Mouse (Mus musculus): ENCODE results near the gene Gm3854.
"Not testable (repeated sequence)": the region's sequence is repeated elsewhere in the genome, so short reads cannot be mapped to it uniquely, and the experiment has no call there.

The Gm3854 gene

DNA sequence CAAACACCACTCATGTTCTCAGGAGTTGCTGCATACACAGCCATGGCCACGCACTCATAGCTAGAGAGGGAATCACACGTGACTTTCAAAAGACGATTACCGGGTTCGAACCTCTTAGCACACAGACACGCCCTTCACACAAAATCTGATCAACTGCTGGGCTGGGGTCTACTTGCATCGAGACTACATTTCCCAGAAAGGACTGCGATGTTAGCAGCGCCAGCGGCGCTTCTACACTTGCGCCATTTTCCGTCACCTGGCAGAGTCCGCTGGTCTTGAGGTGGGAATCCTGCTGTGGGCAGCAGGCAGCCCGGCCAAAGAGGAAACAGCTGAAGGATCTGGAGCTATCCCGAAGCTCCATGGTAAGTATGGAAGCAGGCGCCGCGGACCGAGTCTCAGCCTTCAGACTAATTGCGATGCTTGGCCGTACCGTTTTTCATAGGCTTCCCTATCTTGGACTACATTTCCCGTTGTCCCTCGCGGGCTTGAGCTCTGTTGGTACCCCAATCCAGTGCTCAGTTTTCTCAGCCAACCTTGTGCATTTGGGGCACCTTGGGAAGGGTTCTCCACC, at the start of gene Gm3854:
TSS of gene Gm3854 (plus strand) at position 259 of the 571 bp plus-strand sequence.
- peak; percentile 53 for DNase-seq

DNA sequence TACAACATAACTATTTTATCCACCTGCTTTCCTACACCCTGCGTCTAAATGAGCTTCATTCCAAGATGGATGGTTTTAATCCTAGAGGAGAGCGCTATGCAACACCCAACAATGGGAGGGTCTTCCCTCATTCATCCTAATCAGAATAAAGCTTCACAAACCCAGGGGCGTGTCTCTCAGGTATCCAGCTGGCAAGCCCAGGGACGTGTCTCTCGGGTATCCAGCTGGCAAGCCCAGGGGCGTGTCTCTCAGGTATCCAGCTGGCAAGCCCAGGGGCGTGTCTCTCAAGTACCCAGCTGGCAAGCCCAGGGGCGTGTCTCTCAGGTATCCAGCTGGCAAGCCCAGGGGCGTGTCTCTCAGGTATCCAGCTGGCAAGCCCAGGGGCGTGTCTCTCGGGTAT, 42.8 kb upstream of the Gm3854 start:
- not testable (repeated sequence) for DNase-seq

DNA sequence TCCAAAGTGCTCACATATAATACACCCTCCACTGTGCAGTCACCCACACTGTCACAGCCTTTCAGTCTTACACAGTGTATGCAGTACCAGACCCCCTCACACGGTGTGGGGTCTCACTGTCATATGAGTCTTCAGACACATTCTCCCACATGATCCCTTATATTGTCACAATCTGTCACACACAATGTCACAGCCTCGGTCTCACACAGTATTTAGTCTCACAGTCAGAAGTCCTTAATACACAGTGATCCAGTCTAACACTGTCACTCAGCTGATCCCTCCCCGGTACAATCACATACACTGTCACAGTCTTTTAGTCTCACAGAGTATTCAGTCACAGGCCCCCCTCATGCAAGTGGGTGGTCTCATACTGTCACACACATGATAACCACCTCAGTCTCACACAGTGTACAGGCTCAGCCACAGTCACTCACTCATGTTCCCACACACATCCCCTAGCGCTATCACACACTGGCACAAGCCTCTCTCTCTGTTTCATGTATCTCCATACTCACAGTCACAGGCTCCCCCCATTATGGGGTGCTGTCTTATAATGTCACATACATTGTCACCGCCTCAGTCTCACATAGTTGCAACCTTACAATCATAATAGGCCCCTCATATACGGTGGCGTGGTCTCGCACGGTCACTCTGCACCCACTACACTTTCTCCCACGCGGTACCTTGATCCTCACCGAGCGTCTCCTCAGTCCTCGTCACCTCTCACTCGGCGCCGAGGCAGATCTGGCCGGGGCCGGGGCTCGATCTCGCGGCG, 12.9 kb upstream of the Gm3854 start:
- no peak for DNase-seq

GRCm38 (mm10) chr7:6331233-6331956, 12.2 kb upstream of the Gm3854 start, which contains the start of gene Zfp583:
TSS of gene Zfp583 (minus strand) at chr7:6331285.
- peak; percentile 85 for DNase-seq

- DNase-seq, result no peak
Observed at GRCm38 (mm10) chr7:6339865-6340264, 3.7 kb upstream of the Gm3854 start.

DNA sequence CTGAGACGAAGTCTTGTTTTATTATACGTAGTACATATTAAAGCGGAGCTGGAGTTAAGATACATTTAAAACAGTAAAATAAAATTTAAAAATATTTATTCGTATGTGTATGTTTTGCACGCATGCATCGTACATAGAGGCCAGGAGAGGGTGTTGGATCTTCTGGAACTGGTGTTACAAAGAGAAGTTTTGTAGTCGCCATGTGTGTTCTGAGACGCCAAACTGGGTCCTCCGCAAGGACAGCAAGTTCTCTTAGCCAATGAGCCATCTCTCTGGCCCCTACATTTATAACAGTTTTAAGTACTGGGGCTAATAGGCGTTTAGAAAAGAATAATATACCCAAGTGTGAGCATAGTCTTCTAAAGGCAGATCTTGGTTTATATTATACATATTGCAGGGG, 565 bp downstream of the Gm3854 start:
- no peak for DNase-seq

GRCm38 (mm10) chr7:6358121-6358520, 14.6 kb downstream of the Gm3854 start:
- no peak for DNase-seq

- peak; percentile 16 for DNase-seq
Observed at GRCm38 (mm10) chr7:6358937-6359590, 15.5 kb downstream of the Gm3854 start.

DNA sequence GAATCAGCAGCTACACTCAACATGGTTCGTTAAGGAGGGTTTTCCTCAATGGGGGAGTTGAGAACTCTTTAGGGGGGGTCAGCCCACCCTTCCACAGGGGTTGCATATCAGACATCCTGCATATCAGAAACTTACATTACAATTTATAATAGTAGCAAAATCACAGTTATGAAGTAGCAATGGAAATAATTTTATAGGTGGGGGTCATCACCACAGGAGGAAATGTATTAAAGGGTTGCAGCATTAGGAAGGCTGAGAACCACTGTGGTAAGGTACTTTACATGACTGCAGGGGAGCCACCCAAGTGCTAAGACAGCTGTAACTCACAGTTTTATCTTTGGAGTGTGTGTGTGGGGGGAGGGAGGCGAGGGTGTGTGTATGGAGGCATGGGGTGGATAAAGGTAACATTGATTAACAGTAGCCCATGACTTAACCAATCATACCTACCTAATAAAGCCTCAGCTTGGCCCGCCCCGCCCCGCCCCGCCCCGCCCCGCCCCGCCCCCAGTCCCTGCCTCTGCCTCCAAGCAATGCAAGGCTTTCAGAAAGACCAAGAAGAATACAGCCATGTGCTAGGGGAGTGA, 17.0 kb downstream of the Gm3854 start:
- DNase-seq, result no peak

- DNase-seq, result no peak
Observed at GRCm38 (mm10) chr7:6361756-6362155, 18.2 kb downstream of the Gm3854 start.

DNA sequence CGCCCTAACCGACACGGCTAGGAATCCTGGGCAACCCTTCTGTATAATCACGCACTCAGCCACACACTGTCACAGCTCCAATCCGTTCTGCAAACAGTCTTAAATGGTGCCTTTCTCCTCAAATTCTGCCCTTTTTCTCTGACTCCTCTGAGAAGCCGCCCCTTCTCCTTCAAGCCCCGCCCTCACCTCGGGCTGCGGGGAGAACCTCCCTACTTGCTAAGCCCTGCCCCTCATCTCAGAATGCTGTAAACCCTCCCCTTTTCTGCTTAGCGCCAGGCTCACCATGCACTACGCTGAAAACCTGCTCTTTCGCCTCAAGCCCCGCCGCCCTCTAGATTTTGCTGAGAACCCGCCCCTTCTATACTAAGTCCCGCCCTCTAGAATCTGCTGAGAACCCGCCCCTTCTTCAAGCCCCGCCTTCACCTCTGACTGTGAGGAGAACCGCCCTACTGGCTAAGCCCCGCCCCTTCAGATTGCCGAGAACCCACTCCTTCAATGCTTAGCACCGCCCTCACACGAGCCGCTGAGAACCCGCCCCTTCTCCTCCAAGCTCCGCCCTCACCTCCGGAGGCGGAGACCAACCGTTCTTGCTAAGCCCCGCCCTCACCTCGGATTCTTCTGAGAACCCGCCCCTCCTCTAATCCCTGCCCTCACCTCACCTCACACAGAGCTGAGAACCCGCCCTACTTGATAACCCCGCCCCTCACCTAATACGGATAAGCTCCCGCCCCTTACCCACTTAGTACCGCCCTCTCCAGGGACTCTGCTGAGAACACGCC, 18.9 kb downstream of the Gm3854 start:
- peak; percentile 96 for DNase-seq

DNA sequence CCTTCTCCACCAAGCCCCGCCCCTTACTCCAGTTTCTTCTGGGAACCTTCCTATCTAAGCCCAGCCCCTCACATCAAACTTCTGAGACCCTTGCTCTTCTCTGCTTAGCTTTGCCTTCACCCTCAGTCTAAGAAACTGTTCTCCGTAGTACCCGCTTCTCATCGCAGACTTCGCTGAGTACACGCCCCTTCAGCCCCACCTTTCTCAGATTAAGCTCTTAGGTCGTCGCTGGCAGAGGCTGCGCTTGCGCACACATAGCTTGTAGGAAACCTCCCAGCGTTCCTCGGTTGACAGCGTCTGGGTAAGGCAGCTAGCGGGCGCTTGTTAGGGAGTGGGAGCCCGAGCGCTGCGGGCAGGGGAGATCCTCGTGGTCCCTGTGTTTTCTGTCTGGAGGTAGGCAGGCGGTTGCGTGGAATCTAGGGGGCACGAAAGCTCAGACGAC, 19.5 kb downstream of the Gm3854 start, which contains the start of gene Zfp78:
TSS of gene Zfp78 (plus strand) at position 234 of the 442 bp plus-strand sequence.
- DNase-seq, result peak; percentile 84

- DNase-seq, result no peak
Observed at GRCm38 (mm10) chr7:6364761-6365160, 21.2 kb downstream of the Gm3854 start.

GRCm38 (mm10) chr7:6367185-6367584, 23.6 kb downstream of the Gm3854 start:
- no peak for DNase-seq

GRCm38 (mm10) chr7:6368146-6368545, 24.6 kb downstream of the Gm3854 start:
- DNase-seq, result not testable (repeated sequence)

- DNase-seq, result no peak
Observed at GRCm38 (mm10) chr7:6369460-6369859, 25.9 kb downstream of the Gm3854 start.

GRCm38 (mm10) chr7:6372993-6373392, 29.4 kb downstream of the Gm3854 start:
- DNase-seq, result no peak

DNA sequence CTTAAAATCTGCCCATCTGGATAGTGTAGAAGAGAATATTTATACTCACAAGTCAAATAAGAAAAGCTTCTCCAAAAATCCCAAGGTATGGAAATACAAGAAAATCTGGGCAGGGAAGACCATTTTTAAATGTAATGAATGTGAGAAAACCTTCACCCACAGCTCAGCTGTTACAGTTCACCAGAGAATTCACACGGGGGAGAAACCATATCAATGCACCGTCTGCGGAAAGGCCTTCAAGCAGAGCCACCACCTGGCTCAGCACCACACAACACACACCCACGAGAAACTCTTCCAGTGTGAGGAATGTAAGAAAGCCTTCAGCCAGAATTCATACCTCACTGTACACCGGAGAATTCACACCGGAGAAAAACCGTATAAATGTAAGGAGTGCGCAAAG, 34.9 kb downstream of the Gm3854 start:
- no peak for DNase-seq

GRCm38 (mm10) chr7:6381431-6381830, 37.9 kb downstream of the Gm3854 start:
- DNase-seq, result no peak

- DNase-seq, result peak; percentile 95
Observed at GRCm38 (mm10) chr7:6383044-6383455, 39.5 kb downstream of the Gm3854 start, which contains the start of gene Zfp28. TSS of gene Zfp28 (plus strand) at chr7:6383295.

GRCm38 (mm10) chr7:6384011-6384410, 40.5 kb downstream of the Gm3854 start:
- no peak for DNase-seq

DNA sequence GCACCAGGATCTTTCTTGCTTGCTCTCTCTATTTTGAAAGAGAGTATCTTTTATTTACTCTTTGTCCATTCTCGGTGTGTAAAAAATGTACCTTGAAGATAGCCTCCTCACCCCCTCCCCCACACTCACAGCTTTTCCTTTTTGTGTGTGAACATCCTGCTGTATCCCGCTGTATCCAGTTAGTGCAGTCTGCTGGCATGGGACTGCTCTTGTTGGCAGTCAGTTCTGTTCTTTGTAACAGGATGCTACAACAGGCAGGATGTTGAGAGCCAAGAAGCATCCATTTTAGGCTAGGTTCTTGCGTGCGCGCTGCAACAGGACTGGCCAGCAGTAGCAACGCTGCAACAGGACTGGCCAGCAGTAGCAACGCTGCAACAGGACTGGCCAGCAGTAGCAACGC, 43.4 kb downstream of the Gm3854 start:
- DNase-seq, result no peak

Measured in thymus, postnatal 4 days (tissue).